Mouse (Mus musculus) cortical plate, adult 2 months (tissue): ENCODE measurements at regions not wholly inside any gene's neighbourhood (a gene's known extent, or its start where the extent isn't known, plus 50 kb on each side); places are given as distances from the start of the nearest gene placed in this dataset.

Experiments used
- CTCF ChIP-seq: fragments of 200-500 bp; IDR thresholded peaks from 2 replicates; pipeline ENCODE4 v1.5.1; 2011; ENCODE audit warnings: mild to moderate bottlenecking, control low read depth, low read length; ENCODE audit not compliant: insufficient read depth; ENCODE audit errors: extremely low read depth
- POLR2A ChIP-seq: fragments of 200-500 bp; IDR thresholded peaks from 2 replicates; pipeline ENCODE4 v1.6.1; 2011; ENCODE audit warnings: mild to moderate bottlenecking, low read length, control low read depth; ENCODE audit not compliant: insufficient read depth; ENCODE audit errors: extremely low read depth

DNA sequence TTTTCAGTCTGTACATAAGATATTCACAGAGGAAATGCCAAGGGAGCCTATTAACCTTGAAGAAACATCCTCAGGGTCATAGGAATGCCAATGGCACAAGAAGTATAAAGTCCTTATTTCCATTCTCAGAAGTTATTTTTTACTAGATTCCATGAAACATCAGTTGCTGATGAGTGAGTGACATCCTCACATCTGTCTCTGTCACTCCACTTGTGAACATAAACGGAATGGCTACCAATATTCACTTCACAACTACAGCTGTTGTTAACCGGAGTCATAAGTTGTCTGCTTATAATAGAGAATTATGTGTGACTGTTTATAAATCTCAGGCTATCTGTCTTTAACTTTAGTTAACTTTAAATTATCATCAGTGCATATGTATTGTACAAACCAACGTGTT lies 278.0 kb upstream of the Mctp2 start:
- TF ChIP-seq CTCF (no peak), POLR2A (no peak)
